Mouse (Mus musculus) erythroblast, embryonic 14.5 days (primary cell): ENCODE measurements around the gene Doc2a.

Experiments
- GATA1 ChIP-seq: IDR thresholded peaks from 2 replicates; pipeline ENCODE4 v1.6.1; 2012; ENCODE audit warnings: low read length, inconsistent platforms, mixed read lengths
- TAL1 ChIP-seq: IDR thresholded peaks from 3 replicates; pipeline ENCODE4 v1.6.1; 2012; ENCODE audit warnings: low read length, inconsistent platforms, mixed read lengths

DNA sequence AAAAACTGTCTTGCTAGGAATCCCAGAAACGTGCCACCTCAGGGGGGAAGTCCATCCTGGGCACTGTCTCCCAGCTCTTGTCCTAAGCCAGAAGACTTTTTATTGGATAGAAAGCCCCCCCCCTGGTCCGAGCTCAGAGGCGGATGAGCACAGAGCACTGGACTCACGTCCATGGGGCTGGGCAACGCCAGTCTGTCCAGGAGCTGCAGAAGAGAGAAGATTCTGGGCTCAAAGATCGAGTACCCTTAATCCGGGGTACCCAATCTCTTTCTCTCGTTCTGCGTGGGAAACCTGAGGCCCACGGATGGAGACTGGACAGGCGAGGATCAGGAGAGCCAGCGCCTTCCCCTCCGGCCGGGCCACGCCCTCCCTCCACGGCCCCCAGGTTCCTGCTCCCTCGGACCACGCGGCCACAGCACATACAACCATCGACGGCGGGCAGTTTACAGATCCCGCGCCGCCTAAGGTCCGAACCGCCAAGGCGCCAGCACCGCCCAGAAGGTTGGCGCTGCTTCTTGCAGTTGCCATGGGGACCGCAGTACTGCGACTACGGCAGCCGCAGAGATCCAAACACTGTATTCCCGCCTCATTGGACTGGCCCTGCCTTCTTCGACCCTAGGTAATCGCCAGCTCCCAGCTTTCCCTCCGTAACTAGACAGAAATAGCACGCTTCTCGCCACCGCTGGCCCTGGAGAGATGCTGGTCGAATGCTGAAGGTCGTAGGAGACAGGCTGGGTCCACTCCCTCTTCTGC is 38.3 kb upstream of the Doc2a start:
- no peak for TF ChIP-seq TAL1
- no peak for TF ChIP-seq GATA1
